Mouse (Mus musculus): ENCODE results near the gene Fanca.
"Not testable (repeated sequence)": the region's sequence is repeated elsewhere in the genome, so short reads cannot be mapped to it uniquely, and the experiment has no call there.

The Fanca gene

DNA sequence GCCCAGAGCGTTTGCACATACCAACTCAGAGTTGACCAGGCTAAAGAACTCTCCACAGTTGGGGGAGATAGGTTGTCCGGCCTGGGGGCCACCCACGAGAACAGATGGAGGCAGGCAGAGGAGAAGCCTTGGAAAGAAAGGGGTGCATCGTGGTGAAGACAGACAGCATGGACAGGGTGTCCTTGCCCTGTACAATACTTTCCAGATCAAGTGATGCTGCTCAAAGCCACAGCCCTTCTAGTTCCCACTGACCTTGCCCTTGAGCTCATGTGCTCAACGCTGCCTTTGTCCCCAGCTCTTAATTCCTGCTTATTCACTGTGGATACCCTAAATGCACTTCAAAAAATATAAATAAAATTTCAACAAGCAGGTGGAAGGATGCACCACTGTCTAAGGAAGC, 43.9 kb downstream of the Fanca start:
- Histone ChIP-seq H3K27me3 (ENCODE audit: insufficient read depth, low read length) (no peaks in the 10 kb centered on the region), H3K4me3 (replicated peaks; ENCODE audit: low read length) (no peak overlapping the region), H3K4me1 (replicated peaks; ENCODE audit: low read depth, low read length) (peaks cover 21% of the 10 kb centered on the region), H3K36me3 (ENCODE audit: insufficient read depth, low read length) (peaks cover 92% of the 10 kb centered on the region), H3K9me3 (ENCODE audit: low read length) (no peaks in the 10 kb centered on the region)
- TF ChIP-seq POU5F1 (IDR thresholded peaks at IDR 0.05; ENCODE audit: borderline replicate concordance, low read length) (no peak), NANOG (IDR thresholded peaks at IDR 0.05; ENCODE audit: borderline replicate concordance, low read length) (no peak), CTCF (conservative IDR thresholded peaks at IDR 0.05; ENCODE audit: low read length) (no peak)

DNA sequence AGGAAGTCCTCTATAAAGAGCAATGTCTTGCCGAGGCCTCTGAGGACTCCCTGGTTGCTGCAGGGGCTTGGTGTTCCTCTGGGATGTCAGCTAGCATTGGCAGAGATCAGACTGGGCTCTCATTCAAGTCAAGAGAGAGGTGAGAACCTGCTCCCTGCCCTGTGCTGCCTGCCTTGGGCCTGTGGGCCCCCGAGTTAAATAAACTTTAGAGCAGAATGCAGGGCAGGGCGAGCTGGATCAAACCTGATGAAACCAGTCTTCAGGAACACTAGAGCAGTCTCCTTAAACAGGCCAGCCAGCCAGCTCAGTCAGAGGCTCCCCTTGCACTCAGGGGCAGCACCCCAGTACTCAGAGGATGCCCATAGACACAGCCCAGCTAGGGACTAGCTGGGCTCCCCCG, 46.5 kb downstream of the Fanca start:
- peaks cover 42% of the 10 kb centered on the region for H3K4me1 ChIP-seq (replicated peaks; ENCODE audit: low read depth, low read length)
- H3K36me3 ChIP-seq (ENCODE audit: insufficient read depth, low read length): peaks cover 100% of the 10 kb centered on the region
- no peaks in the 10 kb centered on the region for H3K9me3 ChIP-seq (ENCODE audit: low read length)
- no peak for TF ChIP-seq POU5F1 (IDR thresholded peaks at IDR 0.05; ENCODE audit: borderline replicate concordance, low read length)
- TF ChIP-seq NANOG (IDR thresholded peaks at IDR 0.05; ENCODE audit: borderline replicate concordance, low read length): no peak
- no peak for TF ChIP-seq CTCF (conservative IDR thresholded peaks at IDR 0.05; ENCODE audit: low read length)
- H3K27me3 ChIP-seq (ENCODE audit: insufficient read depth, low read length): no peaks in the 10 kb centered on the region
- H3K4me3 ChIP-seq (replicated peaks; ENCODE audit: low read length): no peak overlapping the region

DNA sequence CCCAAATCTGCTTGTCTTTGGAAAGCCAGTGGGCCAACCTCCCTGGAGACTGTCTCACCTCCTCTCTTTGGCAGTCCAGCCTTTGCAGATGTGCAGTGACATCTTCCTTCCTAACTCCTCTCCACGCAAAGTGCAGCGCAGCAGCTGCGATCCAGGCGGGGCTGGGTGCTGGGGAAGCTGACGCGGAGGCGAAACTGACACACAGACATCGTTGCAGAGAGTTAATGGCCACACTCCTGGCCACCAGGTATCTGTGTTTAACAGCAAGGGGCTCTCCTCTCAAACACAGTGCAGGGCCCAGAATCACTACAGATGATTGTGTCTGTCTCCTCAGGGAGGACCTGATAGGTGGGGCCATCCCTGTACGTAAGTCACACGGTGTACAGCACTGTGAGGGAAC, 47.2 kb downstream of the Fanca start:
- no peaks in the 10 kb centered on the region for H3K9me3 ChIP-seq (ENCODE audit: low read length)
- H3K4me1 ChIP-seq (replicated peaks; ENCODE audit: low read depth, low read length): peaks cover 42% of the 10 kb centered on the region
- no peak overlapping the region for H3K4me3 ChIP-seq (replicated peaks; ENCODE audit: low read length)
- no peaks in the 10 kb centered on the region for H3K27me3 ChIP-seq (ENCODE audit: insufficient read depth, low read length)
- H3K36me3 ChIP-seq (ENCODE audit: insufficient read depth, low read length): peaks cover 100% of the 10 kb centered on the region
- TF ChIP-seq NANOG (IDR thresholded peaks at IDR 0.05; ENCODE audit: borderline replicate concordance, low read length) (no peak), CTCF (conservative IDR thresholded peaks at IDR 0.05; ENCODE audit: low read length) (no peak), POU5F1 (IDR thresholded peaks at IDR 0.05; ENCODE audit: borderline replicate concordance, low read length) (no peak)

DNA sequence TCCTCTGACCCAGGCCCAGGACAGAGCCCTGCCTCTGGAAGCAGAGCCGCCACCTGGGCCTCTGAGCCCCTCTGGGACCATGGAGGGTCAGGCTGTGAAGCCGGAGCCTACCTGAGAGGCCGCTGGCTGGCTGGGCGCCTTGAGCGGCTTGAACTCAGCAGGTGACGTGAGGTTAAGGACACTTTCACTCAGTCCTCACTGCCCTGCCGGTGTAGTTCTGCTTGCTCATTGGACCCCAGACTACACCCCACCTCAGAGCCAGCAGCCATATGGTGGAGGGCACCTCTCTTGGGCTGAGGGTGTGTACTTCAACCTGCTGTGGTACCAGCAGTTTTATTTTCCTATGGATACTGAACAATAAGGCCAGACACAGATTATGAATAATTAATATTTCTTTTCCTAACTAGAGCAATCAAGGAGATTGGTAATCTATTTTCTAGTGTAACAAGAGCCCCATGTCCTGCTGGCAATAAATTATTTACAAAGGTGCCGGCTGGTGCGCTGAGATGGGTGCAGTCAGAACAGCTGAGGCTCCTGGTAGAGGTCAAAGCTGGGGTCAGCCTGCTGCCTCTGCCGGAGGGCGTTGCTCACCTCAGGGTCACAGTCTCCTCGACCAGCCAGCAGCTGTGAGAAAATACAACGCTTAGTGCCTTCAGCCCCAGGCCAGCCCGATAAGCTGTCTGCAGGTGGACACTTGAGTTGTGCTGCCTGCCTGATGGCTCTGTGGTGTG, 50.3 kb downstream of the Fanca start:
- H3K36me3 ChIP-seq (ENCODE audit: insufficient read depth, low read length): peaks cover 97% of the 10 kb centered on the region

DNA sequence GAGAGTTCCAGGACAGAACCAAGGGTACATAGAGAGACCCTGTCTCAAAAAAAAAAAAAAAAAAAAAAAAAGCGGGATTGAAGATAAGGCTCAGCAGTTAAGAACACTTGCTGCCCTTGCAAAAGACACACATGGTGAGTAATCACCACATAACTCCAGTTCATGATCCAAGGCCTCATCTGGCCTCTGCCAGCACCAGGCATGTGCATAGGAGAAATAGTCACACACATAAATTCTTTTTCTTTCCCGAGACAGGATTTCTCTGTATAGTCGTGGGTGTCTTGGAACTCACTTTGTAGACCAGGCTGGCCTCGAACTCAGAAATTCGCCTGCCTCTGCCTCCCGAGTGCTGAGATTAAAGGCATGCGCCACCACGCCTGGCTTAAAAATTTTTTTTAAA, 60.8 kb downstream of the Fanca start:
- peaks cover 16% of the 10 kb centered on the region for H3K27me3 ChIP-seq (ENCODE audit: insufficient read depth, low read length)
- peaks cover 51% of the 10 kb centered on the region for H3K36me3 ChIP-seq (ENCODE audit: insufficient read depth, low read length)
- not testable (repeated sequence) for H3K4me3 ChIP-seq (replicated peaks; ENCODE audit: low read length); H3K9me3 ChIP-seq (ENCODE audit: low read length)
- peaks cover 25% of the 10 kb centered on the region for H3K4me1 ChIP-seq (replicated peaks; ENCODE audit: low read depth, low read length)

More for the DNA sequence above, 50.3 kb downstream of the Fanca start:
- Histone ChIP-seq H3K4me3 (replicated peaks; ENCODE audit: low read length) (peak overlapping the region; percentile 23; the same call in 1 of the 2 replicates), H3K4me1 (replicated peaks; ENCODE audit: low read depth, low read length) (peaks cover 36% of the 10 kb centered on the region), H3K27me3 (ENCODE audit: insufficient read depth, low read length) (no peaks in the 10 kb centered on the region), H3K9me3 (ENCODE audit: low read length) (no peaks in the 10 kb centered on the region)
- TF ChIP-seq POU5F1 (IDR thresholded peaks at IDR 0.05; ENCODE audit: borderline replicate concordance, low read length): no peak
- TF ChIP-seq NANOG (IDR thresholded peaks at IDR 0.05; ENCODE audit: borderline replicate concordance, low read length): no peak
- no peak for TF ChIP-seq CTCF (conservative IDR thresholded peaks at IDR 0.05; ENCODE audit: low read length)

DNA sequence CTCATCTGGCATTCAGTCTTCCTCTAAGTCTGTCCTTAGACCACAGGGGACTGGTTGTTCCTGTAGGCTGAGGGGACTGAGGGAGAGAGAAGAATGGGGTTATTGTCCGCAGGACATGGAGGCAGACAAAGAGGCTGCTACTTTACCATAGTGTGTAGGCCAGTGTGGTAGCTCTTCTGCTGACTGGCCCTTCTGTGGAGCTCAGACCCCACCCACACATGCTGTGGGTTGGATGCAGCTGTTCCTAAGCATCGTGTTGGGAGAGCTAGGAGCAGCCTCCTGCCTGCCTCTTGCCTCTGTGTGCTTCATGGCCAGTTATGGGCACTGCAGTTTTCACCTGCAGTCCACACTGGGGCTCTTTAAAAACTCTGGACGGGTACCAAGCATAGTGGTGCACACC, 61.3 kb downstream of the Fanca start:
- Histone ChIP-seq H3K4me1 (replicated peaks; ENCODE audit: low read depth, low read length) (peaks cover 25% of the 10 kb centered on the region), H3K4me3 (replicated peaks; ENCODE audit: low read length) (no peak overlapping the region), H3K27me3 (ENCODE audit: insufficient read depth, low read length) (peaks cover 16% of the 10 kb centered on the region), H3K36me3 (ENCODE audit: insufficient read depth, low read length) (peaks cover 52% of the 10 kb centered on the region), H3K9me3 (ENCODE audit: low read length) (no peaks in the 10 kb centered on the region)
- TF ChIP-seq CTCF (conservative IDR thresholded peaks at IDR 0.05; ENCODE audit: low read length): no peak
- TF ChIP-seq NANOG (IDR thresholded peaks at IDR 0.05; ENCODE audit: borderline replicate concordance, low read length): no peak
- no peak for TF ChIP-seq POU5F1 (IDR thresholded peaks at IDR 0.05; ENCODE audit: borderline replicate concordance, low read length)

DNA sequence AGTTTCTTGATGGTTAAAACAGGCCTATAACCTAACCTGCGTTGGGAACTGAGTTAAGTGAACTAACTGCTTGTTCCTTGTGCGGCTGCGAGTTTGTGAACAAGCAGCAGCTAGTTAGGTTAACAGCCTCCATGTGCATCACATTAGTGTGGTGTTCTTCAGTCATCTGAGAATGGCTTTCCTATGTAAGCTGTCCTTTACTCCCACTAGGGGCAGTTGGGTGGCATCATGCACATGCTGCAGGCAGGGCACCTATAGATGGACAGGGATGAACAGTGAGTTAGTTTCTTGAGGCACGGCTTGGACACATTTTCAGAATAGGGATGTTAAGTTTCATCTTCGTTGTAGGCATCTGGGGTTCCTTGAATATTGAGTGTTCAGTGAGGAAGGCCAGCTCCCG, 63.2 kb downstream of the Fanca start:
- H3K27me3 ChIP-seq (ENCODE audit: insufficient read depth, low read length): peaks cover 16% of the 10 kb centered on the region
- peaks cover 63% of the 10 kb centered on the region for H3K36me3 ChIP-seq (ENCODE audit: insufficient read depth, low read length)
- peaks cover 25% of the 10 kb centered on the region for H3K4me1 ChIP-seq (replicated peaks; ENCODE audit: low read depth, low read length)
- H3K9me3 ChIP-seq (ENCODE audit: low read length): no peaks in the 10 kb centered on the region
- no peak for TF ChIP-seq NANOG (IDR thresholded peaks at IDR 0.05; ENCODE audit: borderline replicate concordance, low read length)
- TF ChIP-seq CTCF (conservative IDR thresholded peaks at IDR 0.05; ENCODE audit: low read length): no peak
- no peak for TF ChIP-seq POU5F1 (IDR thresholded peaks at IDR 0.05; ENCODE audit: borderline replicate concordance, low read length)
- peak overlapping the region; percentile 97 for H3K4me3 ChIP-seq (replicated peaks; ENCODE audit: low read length)

DNA sequence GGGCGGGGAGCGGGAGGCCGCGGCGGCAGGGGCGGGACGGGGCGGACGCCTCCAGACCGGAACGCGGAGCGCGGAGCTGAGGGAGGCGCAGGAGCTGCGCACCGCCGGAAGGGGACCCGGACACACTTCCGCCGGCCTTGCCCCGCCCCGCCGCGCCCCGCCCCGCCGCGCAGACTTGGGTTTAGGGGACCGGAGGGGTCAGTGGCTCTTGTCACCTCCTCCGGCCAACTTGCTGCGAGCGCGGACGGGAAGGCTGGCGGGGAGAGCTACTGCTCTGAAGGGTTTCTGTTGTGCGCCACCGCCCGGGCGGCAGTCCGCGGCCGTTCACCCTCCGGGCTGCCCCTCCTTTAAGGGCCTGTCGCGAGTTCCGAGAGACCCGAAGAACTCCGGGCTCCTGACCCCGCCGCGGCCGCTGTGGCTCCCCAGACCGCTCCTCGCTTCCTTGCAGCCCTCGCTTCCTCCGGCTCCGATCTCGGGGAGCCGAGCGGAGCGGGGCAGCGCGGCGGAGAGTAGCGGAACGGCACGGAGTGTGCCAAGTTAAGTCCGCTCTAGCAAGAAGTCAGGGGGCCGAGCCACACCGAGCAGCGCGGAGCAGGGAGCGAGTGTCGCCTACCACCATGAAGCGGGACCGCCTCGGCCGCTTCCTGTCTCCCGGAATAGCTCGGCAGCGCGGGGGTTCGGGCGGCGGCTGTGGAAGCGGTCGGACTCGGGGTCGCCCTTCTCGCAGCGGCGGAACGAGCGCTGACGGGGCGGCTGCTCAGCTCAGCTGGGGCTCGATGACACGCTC, 64.1 kb downstream of the Fanca start, which contains the start of the genes Zfp276 and Vps9d1:
Zfp276 (plus strand) TSS at position 97 of the 787 bp plus-strand sequence.
Vps9d1 (minus strand) TSS at position 250 of the 787 bp plus-strand sequence.
- H3K4me1 ChIP-seq (replicated peaks; ENCODE audit: low read depth, low read length): peaks cover 25% of the 10 kb centered on the region
- H3K27me3 ChIP-seq (ENCODE audit: insufficient read depth, low read length): peaks cover 16% of the 10 kb centered on the region
- TF ChIP-seq CTCF (conservative IDR thresholded peaks at IDR 0.05; ENCODE audit: low read length) (no peak), POU5F1 (IDR thresholded peaks at IDR 0.05; ENCODE audit: borderline replicate concordance, low read length) (no peak), NANOG (IDR thresholded peaks at IDR 0.05; ENCODE audit: borderline replicate concordance, low read length) (no peak)
- peaks cover 65% of the 10 kb centered on the region for H3K36me3 ChIP-seq (ENCODE audit: insufficient read depth, low read length)
- H3K4me3 ChIP-seq (replicated peaks; ENCODE audit: low read length): peak within 1 kb of the TSS; percentile 97
- no peaks in the 10 kb centered on the region for H3K9me3 ChIP-seq (ENCODE audit: low read length)

Data from E14TG2a.4 (cell line).